Mouse (Mus musculus) kidney, postnatal 10 days (tissue): ENCODE results near the gene Nptx1.

Experiments used
- DNase-seq: peaks from one replicate; pipeline ENCODE4 v3.0.0; 2021; ENCODE audit warnings: mixed read lengths

Nptx1 gene

DNA sequence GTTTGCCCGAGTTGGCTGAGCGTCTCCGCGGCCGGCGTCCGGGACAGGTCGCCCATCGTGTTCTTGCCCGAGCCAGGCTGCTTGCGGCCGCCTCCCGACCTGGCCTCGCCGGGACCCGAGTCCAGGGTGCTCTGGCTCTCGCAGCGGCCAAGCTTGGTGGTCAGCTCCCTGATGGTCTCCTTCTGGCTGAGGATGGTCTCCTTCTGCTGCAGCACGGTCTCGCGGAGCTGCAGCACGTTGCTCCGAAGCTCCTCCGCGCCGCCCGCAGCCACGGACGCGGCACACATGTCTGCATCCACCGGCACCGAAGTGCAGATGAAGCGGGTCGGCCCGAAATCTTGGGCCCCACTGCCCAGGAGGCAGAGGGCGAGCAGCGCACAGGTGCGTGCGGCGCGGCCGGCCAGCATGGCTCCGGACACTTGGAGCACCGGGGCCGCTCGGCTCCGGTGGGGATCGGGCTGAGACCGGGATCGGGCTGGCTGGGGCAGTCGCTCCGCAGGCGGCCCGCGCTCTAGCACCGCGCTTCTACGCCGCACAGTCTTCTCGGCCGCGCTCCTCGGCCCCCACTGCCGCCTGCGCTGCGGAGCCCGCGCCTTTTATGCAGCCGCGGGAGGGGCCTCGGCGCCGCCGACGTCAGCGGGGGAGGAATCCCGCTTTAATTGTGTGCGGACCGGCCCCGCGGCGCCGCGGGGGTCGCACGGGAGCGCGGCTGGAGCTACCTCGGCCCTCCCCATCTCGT is at the start of gene Nptx1:
Gene Nptx1, minus strand, starts transcription at position 571 of the 739 bp plus-strand sequence.
- peak; percentile 50 for DNase-seq

DNA sequence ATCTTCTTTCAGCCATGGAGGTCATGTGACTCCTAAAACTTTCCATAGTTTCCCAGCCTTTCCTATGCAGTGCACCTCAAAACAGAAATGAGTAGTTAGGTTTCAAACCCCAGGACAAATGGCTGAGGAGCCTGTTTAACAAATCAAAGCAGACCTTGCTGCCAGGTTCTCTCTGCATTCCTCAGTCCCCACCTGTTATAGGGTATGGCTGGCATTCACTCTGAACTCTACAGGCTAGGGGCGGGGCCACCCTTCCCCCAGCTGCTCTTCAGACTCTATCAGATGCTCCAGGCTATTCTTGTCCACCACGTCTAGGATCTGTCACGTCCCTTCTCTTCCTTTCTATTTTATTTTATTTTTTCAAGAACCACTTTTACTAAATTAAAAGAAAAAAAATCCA is 46.4 kb upstream of the Nptx1 start:
- DNase-seq = no peak

DNA sequence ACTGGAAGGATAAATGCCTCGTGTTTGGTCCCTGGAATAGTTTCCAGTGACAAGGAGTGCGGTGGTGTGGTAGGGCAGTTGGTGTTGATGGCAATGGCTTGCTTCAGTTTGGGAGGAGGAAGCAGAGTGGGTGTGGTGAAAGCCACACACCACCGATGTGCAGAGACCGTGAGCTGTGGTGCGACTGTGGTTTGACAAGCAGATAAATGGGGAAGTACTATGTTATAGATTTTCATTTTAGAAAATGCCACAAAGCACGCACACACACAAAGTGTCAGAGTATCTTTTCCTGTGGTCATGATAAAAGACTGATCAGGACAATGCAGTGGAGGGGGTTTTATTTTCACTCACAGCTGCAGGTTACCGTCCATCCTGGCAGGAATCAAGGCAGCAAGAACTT is 41.7 kb upstream of the Nptx1 start:
- no peak for DNase-seq

DNA sequence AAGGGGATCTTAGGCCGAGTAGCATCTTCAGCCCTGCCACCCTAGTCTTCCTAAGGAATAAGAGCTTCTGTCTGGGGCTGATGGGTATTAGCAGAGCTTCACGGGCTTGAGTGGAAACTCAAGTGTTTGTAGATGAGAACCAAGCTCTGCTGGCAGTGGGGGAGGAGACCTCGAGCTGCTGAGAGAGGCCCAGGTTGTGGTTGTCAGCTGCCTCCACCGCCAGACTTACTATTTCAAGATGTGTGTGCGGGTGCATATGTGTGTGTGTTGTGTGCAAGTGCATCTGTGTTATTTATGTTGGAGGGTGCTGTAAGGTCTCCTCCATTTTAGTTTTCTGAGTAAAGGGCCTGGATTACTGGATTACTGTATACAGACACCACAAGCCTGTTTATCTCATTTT is 39.6 kb upstream of the Nptx1 start:
- no peak for DNase-seq

DNA sequence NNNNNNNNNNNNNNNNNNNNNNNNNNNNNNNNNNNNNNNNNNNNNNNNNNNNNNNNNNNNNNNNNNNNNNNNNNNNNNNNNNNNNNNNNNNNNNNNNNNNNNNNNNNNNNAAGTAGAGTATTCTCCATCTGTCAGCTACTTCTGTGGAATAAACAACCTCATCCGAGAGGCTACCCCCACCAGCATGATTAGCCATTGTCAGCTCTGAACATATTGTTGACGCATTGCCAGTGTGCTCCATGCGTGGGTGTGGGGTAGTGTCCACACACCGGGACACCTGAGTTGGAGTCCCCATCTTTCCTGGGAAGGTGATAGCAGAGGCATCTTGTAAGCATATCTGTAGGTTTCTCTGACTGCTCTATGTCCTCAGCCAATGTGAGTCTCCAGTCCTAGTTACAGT is 39.0 kb upstream of the Nptx1 start:
- DNase-seq = no peak

DNA sequence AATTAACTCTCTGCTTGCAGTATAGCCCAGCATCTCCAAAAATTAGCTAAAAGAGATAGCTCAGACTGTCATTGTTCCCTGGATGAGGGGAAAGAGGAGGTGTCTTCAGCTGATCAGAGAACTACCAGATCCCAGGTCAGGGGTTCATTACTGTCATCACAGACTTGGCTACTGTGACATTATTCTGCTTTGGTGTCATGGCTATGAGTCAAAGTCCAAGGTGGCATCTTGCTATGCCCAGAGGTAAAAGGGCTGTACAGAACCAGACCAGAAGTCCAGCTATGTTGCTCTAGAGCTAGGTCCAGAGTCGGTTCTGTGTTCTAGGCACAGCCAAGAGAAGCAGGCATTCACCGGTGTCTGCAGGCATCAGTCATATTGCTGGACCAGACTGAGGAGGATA is 30.2 kb upstream of the Nptx1 start:
- DNase-seq = no peak

DNA sequence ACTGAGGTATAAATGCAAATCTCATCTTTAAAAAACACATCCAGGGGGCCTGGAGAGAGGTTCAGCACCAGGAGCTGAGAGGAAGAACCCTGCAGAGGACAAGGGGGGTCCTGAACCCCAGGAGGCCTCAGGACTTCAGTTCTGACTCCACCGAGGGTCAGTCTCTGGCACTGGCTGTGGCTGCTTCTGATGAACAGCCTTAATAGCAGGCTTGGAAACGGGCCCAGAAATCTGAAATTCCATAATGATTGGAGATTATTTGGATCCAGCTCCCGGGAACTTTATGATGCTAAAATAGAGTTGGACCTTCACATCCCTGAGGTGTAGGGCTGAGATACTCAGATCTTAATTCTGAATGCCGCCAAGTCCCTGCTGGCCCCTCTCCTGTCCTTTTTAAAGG is 29.3 kb upstream of the Nptx1 start:
- no peak for DNase-seq

DNA sequence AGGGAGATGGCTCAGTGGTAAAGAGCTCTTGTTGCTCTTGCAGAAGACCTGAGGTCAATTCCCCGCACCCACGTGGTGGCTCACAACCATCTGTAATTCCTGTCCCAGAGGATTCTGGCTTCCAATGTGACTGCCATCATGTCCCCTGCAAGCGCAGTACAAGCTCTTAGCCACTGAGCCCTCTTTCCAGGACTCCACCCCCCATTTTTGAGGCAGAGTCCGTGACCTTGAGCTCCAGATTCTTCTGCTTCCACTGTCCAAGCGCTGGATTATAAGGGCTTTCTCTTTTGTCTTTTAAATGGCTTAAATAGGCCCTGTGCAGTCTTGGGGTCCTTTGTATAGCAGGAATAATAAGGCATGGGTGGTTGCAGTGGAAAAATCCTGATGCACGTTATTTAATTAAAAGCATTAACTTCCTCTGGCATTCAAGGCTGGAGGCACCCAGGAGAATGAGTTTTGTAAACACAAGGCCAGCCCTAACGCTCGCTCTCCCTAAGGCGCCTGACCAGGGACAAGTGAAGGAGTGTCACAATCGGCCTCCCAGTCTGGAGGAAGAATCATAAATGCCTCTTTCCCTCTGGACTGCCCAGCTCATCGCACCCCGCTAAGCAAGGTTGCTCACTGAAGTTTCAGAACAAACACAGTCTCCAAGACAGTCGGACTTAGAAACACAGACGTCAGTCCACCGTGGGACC is 24.9 kb upstream of the Nptx1 start:
- no peak for DNase-seq

DNA sequence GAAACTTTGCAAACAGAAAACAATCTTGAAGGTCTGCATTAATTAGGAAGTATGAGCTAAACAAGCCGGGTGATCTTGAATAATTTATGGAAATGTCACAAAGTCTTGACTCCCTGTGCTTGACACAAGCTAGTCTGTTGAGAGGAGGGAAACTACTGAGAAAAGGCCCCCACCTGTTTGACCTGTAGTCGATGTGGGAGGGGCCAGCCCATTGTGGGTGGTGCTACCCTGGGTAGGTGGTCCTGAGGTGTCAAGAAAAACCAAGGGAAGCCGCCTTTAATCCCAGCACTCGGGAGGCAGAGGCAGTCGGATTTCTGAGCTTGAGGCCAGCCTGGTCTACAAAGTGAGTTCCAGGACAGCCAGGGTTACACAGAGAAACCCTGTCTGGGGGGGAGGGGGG is 18.6 kb upstream of the Nptx1 start:
- no peak for DNase-seq

DNA sequence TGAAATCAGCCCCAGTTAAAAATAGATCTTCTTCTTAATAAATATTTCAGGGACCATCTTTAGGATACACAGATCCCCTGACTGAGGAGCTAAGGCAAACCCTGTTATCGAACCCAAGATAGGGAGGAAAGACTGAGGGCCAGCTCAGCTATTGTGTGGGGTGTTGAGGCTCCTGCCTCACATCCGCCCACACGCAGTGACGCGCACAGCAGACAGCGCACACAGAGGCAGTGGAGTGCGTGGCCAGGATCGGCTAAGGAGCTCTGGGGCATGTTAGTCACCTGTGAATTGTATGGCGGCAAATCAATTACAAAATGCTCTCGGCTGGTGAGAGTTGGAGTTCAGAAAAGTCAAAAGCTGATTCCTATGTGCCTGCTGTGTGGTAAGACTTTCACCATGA is 18.1 kb upstream of the Nptx1 start:
- DNase-seq = no peak

DNA sequence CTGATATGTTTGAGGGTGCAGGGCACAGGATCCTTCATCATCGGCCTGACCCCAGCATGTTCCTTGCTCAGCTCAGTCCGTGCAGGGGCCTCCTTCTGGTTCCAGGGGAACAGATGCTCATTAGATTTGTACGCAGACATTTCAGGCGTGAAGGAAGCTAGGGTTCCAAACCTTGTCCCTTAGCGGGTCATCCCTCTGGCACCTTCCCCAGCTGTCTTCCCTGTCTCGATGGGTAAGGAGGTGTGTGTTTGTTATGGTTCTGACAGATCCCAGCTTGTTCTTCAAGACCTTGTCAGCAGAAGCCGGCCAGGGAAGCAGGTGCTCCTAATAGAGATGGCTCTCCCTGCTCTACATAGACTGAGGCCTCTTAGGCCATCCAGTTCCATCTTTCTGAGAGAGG is 17.5 kb upstream of the Nptx1 start:
- DNase-seq = no peak

DNA sequence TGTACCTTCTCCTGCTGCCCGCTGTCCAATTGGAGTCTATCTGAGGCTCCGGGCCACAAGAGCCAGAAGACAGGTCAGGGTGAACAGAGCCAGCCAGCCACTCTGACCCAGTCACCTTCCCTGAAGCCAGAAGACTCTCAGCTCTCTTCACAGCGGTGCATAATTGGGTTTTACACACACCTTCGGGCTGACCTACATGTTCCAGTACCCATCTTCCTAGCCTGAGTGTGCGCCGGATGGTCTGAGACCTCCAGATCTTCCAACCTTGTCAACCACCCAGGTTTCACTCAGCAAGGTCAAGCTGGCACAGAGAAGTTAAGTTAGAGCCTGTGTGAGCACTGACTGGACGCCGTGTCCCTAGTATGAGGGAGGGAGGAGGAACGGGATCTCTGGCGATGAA is 16.8 kb upstream of the Nptx1 start:
- no peak for DNase-seq

DNA sequence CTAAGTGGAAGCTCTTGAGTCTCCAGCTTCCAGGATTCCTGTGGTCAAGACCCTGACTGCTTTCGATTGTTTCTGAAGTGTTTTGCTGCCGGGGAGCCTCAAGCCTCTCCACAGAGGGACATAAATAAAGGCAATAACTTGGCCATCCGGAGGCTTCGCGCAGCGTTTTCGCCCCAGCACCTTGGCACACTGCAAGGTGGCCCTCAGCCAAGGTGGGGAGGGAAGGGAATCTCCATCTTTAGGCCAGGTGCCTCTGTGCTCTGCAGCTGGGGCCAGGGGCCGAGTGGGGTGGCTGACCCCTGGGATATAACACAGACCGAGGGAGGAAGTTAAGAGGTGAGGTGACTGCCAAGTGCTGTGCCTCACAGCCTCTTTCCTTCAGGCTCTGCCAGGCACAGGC is 15.6 kb upstream of the Nptx1 start:
- DNase-seq = no peak

DNA sequence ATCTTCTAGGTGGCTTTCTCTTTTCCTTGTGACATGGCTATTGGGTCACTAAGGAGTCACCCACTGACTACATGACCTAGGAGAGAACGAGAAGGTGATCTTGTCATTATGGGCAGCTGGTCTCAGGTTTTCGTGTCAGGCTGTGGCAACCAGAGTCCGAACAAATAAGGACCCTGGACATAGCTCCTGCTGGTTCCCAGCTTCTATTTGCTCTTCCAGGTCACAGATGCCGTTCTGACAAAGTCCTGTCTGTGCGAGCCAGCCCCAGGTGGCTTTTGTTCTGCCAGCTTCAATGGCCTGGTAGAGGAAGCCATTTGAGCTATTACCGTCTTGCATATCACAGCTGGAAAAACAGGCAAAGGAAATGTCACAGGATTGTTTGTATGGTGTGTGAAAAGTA is 14.7 kb upstream of the Nptx1 start:
- DNase-seq = no peak

DNA sequence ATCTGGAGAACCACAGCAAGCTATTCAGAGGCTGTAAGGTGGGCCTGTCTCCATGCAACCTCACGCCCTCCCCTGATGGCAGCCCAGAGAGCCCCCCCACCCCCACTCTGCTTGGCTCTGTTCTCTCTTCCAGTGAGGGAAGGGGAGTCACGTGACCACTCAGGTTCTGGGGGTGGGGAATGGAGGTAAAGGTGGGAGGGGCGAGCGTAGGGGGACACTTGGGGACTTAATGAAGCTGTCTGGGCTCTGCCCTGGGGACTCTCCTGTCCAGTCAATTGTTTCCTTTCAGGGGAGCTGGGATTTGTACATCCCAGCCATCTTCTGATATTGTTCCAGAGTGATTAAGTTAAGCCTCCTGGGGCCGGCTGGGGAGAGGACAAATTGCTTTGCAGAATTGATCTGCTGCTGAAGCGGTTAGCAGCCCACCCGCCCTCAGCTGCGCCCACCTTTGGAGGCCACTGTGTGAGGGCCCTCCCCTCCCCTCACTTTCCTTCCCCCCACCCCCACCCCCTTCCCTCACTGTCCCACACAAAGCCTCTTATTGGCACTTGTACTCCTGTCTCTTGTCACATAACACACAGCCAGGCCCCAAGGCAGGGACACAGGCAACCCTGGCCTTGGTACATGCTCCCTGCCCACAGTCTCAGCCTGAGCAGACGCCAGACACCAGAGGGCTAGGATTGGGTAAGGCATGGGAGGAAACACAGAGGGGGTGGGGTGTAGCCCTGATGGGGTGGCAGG is 11.5 kb upstream of the Nptx1 start:
- DNase-seq = no peak

DNA sequence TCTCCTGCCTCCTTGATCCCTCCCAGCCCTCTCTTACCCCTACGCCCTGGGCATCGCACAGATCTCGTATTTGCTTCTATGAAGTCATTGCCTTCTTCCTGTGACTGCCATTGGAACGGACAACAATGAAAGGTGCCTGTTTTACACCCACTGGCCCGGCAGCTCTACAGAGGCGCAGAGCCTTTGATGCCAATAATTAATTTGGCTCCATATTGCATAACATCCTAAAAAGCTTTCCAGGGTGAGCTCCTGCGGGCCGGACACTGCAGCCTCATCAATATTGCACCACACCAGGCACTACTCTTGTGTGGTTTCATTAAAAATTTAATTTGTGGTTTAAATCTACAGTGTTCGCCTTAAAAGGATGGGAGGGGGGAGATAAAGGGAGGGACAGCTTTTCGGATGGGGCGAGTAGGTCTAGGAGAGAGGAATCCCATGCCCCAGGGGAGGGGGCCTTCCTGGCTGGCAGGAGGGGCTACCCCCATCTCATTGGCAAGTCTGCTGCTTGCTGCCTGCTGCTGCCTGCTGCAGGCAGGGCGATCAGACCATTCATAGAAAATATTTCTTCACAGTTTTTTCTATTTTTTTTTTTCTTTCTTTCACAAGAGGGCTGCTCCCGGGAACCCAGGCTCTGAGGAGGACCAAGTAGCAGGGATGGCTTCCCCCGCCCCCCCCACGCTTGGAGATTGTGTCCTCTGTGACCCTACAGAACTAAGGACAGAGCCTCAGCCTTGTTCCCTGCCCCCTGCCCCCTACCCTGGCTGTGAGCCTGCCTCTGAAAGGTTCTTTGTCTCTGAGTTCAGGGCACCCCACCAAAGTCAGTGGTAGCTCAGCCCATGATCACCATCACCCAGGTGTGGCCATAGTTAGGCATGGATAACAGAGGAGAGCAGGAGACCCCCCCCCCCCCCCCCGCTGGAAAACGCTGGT is 10.7 kb upstream of the Nptx1 start:
- DNase-seq = no peak

DNA sequence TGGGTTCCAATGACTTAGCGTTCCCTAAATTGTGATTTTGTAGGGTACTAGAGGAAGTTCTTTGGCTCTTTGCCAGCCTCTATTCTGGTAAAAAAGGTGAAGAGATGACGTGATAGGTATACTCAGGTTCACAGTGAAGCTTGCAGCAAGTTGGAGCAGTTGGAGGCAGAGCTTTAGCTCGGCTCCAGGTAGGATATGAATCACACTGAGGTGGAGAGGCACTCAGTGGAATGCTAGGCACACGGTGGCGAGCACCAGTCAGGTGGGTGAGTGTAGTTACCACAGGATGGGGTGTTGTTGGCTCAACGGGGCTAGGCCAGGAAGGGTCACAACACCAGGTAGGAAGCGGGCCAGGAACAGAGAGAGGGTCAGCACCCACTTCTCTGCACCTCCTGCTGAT is 7.6 kb upstream of the Nptx1 start:
- no peak for DNase-seq

DNA sequence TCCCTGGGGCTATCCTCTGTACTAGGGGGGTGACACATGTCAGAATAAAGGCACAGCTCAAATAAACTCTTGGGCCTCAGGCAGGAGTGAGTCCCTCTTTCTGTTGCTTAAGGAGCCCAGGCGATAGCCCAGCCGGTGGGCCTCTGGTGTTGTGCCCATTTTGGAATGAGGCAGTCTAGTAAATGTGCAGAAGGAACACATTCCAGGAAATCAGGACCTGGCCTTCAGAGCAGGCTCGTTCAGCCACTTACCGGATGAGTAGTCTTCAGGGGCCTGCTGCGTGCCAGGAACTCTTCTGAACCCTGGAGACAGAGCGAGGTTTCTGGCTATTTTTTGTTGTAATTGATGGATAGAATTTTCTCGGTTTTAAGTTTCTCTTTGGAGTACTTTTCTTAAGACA is 7.2 kb upstream of the Nptx1 start:
- DNase-seq = no peak

DNA sequence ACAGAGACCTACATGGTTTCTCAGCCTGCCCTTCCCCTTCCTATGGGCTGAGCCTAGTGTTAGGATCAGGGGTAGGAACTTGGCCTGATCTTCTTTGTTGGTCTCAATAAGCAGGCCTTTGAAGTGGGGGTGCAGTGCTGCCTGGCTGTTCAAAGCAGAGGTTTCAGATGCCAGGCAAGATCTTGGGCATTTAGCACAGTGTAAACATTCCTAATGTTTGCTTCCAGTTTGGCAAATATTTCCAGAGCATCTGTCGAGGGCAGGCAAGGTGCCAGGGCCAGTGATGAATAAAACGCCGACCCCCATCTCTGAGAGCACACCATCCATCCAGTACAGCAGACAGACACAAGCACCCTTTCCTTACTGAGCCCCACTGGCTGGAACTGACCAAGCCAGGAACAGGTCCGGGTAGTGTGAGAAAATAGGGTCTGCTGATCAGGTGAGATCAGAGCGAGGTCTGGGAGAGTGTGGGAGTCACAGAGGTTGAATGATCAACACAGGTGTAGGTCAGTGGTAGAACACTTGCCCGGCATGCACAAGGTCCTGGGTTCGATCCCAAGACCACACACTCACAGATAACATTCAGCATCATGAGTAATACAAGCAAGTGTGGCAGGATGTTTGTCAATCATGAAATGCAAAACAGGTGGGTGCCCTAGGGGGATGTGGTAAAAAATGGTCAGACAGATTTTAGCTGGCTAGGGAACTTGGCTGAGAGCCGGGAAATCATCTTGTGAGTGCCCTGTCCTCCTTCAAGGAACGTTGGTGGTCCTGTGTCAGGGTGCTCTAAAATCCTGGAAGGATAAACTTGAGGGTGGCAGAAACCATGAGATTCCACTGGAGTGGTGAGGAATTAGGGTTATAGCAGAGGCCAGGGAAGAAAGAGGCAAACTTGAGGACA is 5.6 kb upstream of the Nptx1 start:
- DNase-seq = no peak

DNA sequence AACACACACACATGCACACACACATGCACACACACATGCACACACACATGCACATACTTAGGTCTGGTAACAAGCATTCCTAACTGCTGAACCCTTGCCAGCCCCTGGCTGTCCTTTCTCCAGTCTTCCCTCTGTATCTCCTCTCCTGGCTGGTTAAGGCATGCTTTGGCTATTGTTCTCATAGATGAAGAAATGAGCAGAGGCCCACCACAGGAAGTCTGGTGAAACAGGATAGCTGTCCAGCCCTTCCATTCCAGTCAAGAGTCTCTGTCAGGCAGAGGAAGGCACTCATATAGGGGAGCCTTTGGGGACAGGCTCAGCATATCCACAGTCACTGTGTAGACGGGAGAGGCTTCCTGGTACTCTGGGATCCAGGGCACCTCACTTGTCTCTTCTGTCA is 4.7 kb upstream of the Nptx1 start:
- DNase-seq = no peak

DNA sequence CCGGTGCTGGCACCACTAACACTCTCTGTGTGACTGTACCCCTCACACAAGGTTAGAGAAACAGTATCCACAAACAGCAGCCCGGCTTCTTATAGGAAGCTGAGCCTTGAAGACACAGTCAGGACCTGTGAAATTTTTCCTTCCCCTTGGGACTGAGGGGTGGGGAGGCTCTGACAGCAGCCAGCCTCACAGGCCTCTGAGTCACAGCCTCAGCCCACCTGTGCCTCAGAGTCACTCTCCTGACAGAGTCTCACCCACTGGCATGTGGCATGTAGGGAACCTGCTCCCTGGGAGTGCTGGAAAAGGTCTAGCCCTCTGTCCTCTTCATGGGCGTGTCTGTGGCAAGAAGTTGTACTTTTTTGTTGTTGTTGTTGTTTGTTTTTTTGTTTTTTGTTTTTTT is 3.9 kb upstream of the Nptx1 start:
- no peak for DNase-seq
